Mouse (Mus musculus) C2C12 (cell line): ENCODE measurements around the gene Mllt1.

ENCODE experiments used
- CEBPB ChIP-seq: IDR thresholded peaks from one replicate; pipeline ENCODE4 v1.6.1; 2011; ENCODE audit warnings: low read depth, mild to moderate bottlenecking, control low read depth, moderate library complexity
- CTCF ChIP-seq: IDR thresholded peaks from one replicate; pipeline ENCODE4 v1.5.1; 2011; ENCODE audit not compliant: control insufficient read depth, insufficient read depth, insufficient read length
- MAX ChIP-seq: IDR thresholded peaks from one replicate; pipeline ENCODE4 v1.6.1; 2011; ENCODE audit warnings: mild to moderate bottlenecking, control low read depth
- MYOD1 ChIP-seq: IDR thresholded peaks from one replicate; pipeline ENCODE4 v1.6.1; 2011; ENCODE audit warnings: low read depth; ENCODE audit not compliant: control insufficient read depth, insufficient read length
- MYOG ChIP-seq: IDR thresholded peaks from one replicate; pipeline ENCODE4 v1.6.1; 2011; ENCODE audit not compliant: control insufficient read depth, insufficient read length; ENCODE audit errors: extremely low read depth
- USF1 ChIP-seq: IDR thresholded peaks from one replicate; pipeline ENCODE4 v1.6.1; 2011; ENCODE audit warnings: low read depth, mild to moderate bottlenecking, control low read depth, moderate library complexity

GRCm38 (mm10) chr17:56913444-56913843, 21.8 kb downstream of the Mllt1 start:
- TF ChIP-seq CTCF (no peak), MAX (no peak), MYOD1 (no peak), USF1 (no peak), CEBPB (no peak), MYOG (no peak)
